Mouse (Mus musculus) forebrain, embryonic 11.5 days (tissue): ENCODE data around the gene Mettl3. TPM values are rescaled to one million over a fixed set of nuclear protein-coding genes. Genes with fewer than 3 reads are reported as not detected.

Experiments used
- ATAC-seq: fragments of 200-750 bp; cut with Nextera tagmentation; replicated peaks from 2 replicates; pipeline ENCODE4 v1.8.0; 2017; ENCODE audit warnings: moderate TSS enrichment; ENCODE audit not compliant: low FRiP score
- DNase-seq: peaks from one replicate; pipeline ENCODE4 v3.0.0-alpha.2; 2017; ENCODE audit warnings: low spot score
- H3K27ac ChIP-seq: fragments of 300-500 bp; sonication (generic); 2 replicates; pipeline ENCODE4 v1.5.1; 2014; ENCODE audit warnings: low read depth, low read length
- H3K27me3 ChIP-seq: fragments of 300-500 bp; sonication (generic); 2 replicates; pipeline ENCODE4 v1.6.1; 2014; ENCODE audit warnings: mild to moderate bottlenecking, low read length, mixed read lengths; ENCODE audit not compliant: control insufficient read depth, insufficient read depth
- H3K36me3 ChIP-seq: fragments of 300-500 bp; sonication (generic); 2 replicates; pipeline ENCODE4 v1.6.1; 2014; ENCODE audit warnings: mild to moderate bottlenecking, low read length, moderate library complexity, mixed read lengths; ENCODE audit not compliant: control insufficient read depth, insufficient read depth
- H3K4me1 ChIP-seq: fragments of 300-500 bp; sonication (generic); replicated peaks from 2 replicates; pipeline ENCODE4 v1.6.1; 2014; ENCODE audit warnings: low read length, mixed read lengths; ENCODE audit not compliant: control insufficient read depth, insufficient read depth
- H3K4me2 ChIP-seq: fragments of 300-500 bp; sonication (generic); 2 replicates; pipeline ENCODE4 v1.6.1; 2014; ENCODE audit warnings: low read depth, mild to moderate bottlenecking, low read length, moderate library complexity, mixed read lengths; ENCODE audit not compliant: severe bottlenecking
- H3K4me3 ChIP-seq: fragments of 300-500 bp; sonication (generic); 2 replicates; pipeline ENCODE4 v1.5.1; 2014; ENCODE audit warnings: low read depth, low read length
- H3K9ac ChIP-seq: fragments of 300-500 bp; sonication (generic); 2 replicates; pipeline ENCODE4 v1.6.1; 2014; ENCODE audit warnings: low read length
- H3K9me3 ChIP-seq: fragments of 300-500 bp; sonication (generic); 2 replicates; pipeline ENCODE4 v1.6.1; 2016; ENCODE audit warnings: low read length, mixed read lengths; ENCODE audit not compliant: control insufficient read depth
- WGBS: fragments of 180-500 bp; shearing (Covaris S2); extraction: QIAGEN DNeasy Blood & Tissue Kit; methylation state at CpG from one replicate; pipeline ENCODE4 v1.1.7; 2014; 5-methylcytosine and 5-hydroxymethylcytosine counted together
- polyA plus RNA-seq: library from polyadenylated mRNA; unstranded; fragments of >200 nt; fragmentation: Nextera tagmentation; extraction: Ambion mirVana; gene quantifications from 2 replicates; pipeline ENCODE4 v1.2.1, GENCODE M21; 2014

Mettl3 gene
- polyA plus RNA-seq, 1 experiment from 2014 or later: 59.3 TPM

- H3K4me2 ChIP-seq: peak overlapping the region; percentile 77
- peak overlapping the region; percentile 65 for H3K4me3 ChIP-seq
- H3K9me3 ChIP-seq: no peaks in the 10 kb centered on the region
- DNase-seq: peak; percentile 59
- H3K36me3 ChIP-seq: no peaks in the 10 kb centered on the region
- 0% methylated on average over 4 of the region's 4 CpGs for WGBS
- peak; percentile 45; the same call in 1 of the 2 replicates for ATAC-seq
- peak overlapping the region; percentile 86 for H3K9ac ChIP-seq
- H3K27ac ChIP-seq: 0 out of 2 replicates have a peak overlapping the region, but pooled peaks have one; percentile 3
- H3K4me1 ChIP-seq: peaks cover 17% of the 10 kb centered on the region
- H3K27me3 ChIP-seq: no peaks in the 10 kb centered on the region
These were observed 21.0 kb upstream of the Mettl3 start for GRCm38 (mm10) chr14:52325890-52326289.

- no peak overlapping the region for H3K27ac ChIP-seq
- ATAC-seq (no peak), DNase-seq (no peak)
- H3K9ac ChIP-seq: no peak overlapping the region
- no peaks in the 10 kb centered on the region for H3K9me3 ChIP-seq
- H3K27me3 ChIP-seq: no peaks in the 10 kb centered on the region
- WGBS: 75% methylated on average over 6 of the region's 6 CpGs
- no peak overlapping the region for H3K4me2 ChIP-seq
- no peak overlapping the region for H3K4me3 ChIP-seq
- peaks cover 11% of the 10 kb centered on the region for H3K4me1 ChIP-seq
- peaks cover 6% of the 10 kb centered on the region for H3K36me3 ChIP-seq
These were observed 14.4 kb upstream of the Mettl3 start for GRCm38 (mm10) chr14:52319361-52319760.

GRCm38 (mm10) chr14:52316441-52317225 is 11.7 kb upstream of the Mettl3 start:
- no peaks in the 10 kb centered on the region for H3K9me3 ChIP-seq
- H3K27ac ChIP-seq: peak overlapping the region; percentile 77
- peak; percentile 70 for DNase-seq
- H3K4me2 ChIP-seq: peak overlapping the region; percentile 72
- H3K27me3 ChIP-seq: no peaks in the 10 kb centered on the region
- H3K4me3 ChIP-seq: peak overlapping the region; percentile 54
- H3K4me1 ChIP-seq: peaks cover 15% of the 10 kb centered on the region
- ATAC-seq: peak; percentile 81
- 1% methylated on average over 16 of the region's 16 CpGs for WGBS
- H3K9ac ChIP-seq: peak overlapping the region; percentile 78
- H3K36me3 ChIP-seq: peaks cover 31% of the 10 kb centered on the region

DNA sequence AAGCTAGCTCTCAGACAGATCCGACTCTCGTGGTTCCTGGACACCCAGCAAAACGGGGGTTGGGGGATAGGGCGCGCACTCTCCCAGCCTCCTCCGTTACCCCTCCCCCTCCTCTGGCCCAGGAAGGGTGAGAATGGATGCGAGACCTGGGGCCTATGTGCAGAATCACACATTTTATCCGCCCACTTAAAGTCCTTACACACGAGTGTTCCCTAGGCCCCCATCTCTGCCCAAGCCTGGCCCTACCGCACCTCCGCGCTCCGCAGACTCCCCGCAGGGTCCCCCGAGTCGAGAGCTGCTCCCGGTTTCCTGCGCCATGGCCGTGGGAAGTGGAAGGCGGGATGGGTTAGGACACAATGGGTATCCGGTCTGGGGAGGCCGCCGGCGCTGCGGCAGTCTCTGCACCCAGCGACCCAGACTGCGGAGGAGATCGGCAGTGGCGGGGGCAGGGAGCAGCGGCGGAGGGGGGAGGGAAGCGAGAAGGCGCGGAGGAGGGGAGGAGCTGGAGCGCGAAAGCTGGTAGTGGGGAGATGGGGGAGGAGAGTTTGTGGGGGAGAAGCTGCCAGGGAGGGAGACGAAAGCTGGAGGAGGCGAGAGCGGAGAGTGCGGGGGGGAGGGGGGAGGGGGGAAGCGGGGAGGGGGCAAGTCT is 11.0 kb upstream of the Mettl3 start:
- Histone ChIP-seq H3K4me3 (peak overlapping the region; percentile 54), H3K9ac (peak overlapping the region; percentile 78), H3K4me1 (peaks cover 15% of the 10 kb centered on the region), H3K27ac (peak overlapping the region; percentile 77), H3K27me3 (no peaks in the 10 kb centered on the region), H3K36me3 (peaks cover 31% of the 10 kb centered on the region), H3K9me3 (no peaks in the 10 kb centered on the region), H3K4me2 (peak overlapping the region; percentile 72)
- DNase-seq (peak; percentile 90), ATAC-seq (peak; percentile 85)
- WGBS: under 1% methylated on average over 30 of the region's 41 CpGs

GRCm38 (mm10) chr14:52315283-52315780 is 10.4 kb upstream of the Mettl3 start:
- Histone ChIP-seq H3K36me3 (peaks cover 35% of the 10 kb centered on the region), H3K27ac (peak overlapping the region; percentile 77), H3K9me3 (no peaks in the 10 kb centered on the region), H3K27me3 (no peaks in the 10 kb centered on the region), H3K9ac (peak overlapping the region; percentile 78), H3K4me1 (peaks cover 15% of the 10 kb centered on the region), H3K4me2 (peak overlapping the region; percentile 72), H3K4me3 (peak overlapping the region; percentile 54)
- no peak for ATAC-seq
- DNase-seq: no peak
- 12% methylated on average over 17 of the region's 17 CpGs for WGBS

DNA sequence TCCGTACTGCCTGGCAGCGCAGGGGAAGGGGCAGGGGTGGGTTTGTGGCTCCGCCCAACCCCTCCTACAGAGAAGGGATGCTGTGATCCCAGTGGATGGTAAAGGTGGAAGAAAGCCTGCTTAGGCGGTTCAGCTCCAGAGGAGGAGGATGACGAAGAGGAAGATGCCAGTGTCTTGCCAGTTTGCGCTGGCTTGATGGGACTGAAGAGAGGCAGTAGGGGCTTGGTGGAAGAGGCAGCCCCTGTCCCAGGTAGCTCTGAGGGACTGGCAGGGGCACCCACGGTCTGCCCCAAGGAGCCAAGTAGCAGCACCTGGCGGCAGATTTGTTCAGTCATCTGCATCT is 9.9 kb upstream of the Mettl3 start:
- DNase-seq (no peak), ATAC-seq (no peak)
- H3K4me3 ChIP-seq: peak overlapping the region; percentile 54
- peak overlapping the region; percentile 72 for H3K4me2 ChIP-seq
- H3K9me3 ChIP-seq: no peaks in the 10 kb centered on the region
- 46% methylated on average over 8 of the region's 8 CpGs for WGBS
- H3K9ac ChIP-seq: peak overlapping the region; percentile 78
- H3K4me1 ChIP-seq: peaks cover 15% of the 10 kb centered on the region
- no peaks in the 10 kb centered on the region for H3K27me3 ChIP-seq
- H3K36me3 ChIP-seq: peaks cover 35% of the 10 kb centered on the region
- H3K27ac ChIP-seq: 0 out of 2 replicates have a peak overlapping the region, but pooled peaks have one; percentile 77

GRCm38 (mm10) chr14:52313931-52314807 is 9.2 kb upstream of the Mettl3 start:
- Histone ChIP-seq H3K27ac (no peak overlapping the region), H3K36me3 (peaks cover 35% of the 10 kb centered on the region), H3K27me3 (no peaks in the 10 kb centered on the region), H3K9ac (no peak overlapping the region; the same call in 1 of the 2 replicates), H3K9me3 (no peaks in the 10 kb centered on the region), H3K4me3 (peak overlapping the region; percentile 54; the same call in 1 of the 2 replicates), H3K4me1 (peaks cover 15% of the 10 kb centered on the region), H3K4me2 (peak overlapping the region; percentile 72; the same call in 1 of the 2 replicates)
- DNase-seq (no peak), ATAC-seq (no peak)
- WGBS: 86% methylated on average over 26 of the region's 26 CpGs

GRCm38 (mm10) chr14:52310906-52311305 is 6.0 kb upstream of the Mettl3 start:
- no peak for DNase-seq
- Histone ChIP-seq H3K27ac (no peak overlapping the region), H3K9ac (no peak overlapping the region), H3K9me3 (no peaks in the 10 kb centered on the region), H3K4me3 (no peak overlapping the region), H3K4me1 (peaks cover 15% of the 10 kb centered on the region), H3K36me3 (peaks cover 35% of the 10 kb centered on the region), H3K4me2 (no peak overlapping the region), H3K27me3 (no peaks in the 10 kb centered on the region)
- no peak for ATAC-seq
- WGBS: 98% methylated on average over 2 of the region's 2 CpGs
